Mouse (Mus musculus): ENCODE measurements around the gene 1700013G24Rik. TPM values are rescaled to one million over a fixed set of nuclear protein-coding genes. Genes with fewer than 3 reads are reported as not detected.
A peak's percentile ranks its signal among the peaks of the same experiment; 100 is the strongest.
"Not testable (repeated sequence)": the region's sequence is repeated elsewhere in the genome, so short reads cannot be mapped to it uniquely, and the experiment has no call there.

Gene 1700013G24Rik
- not detected in 2 replicates for polyA plus RNA-seq (2015; fragmentation: Nextera tagmentation; extraction: Ambion mirVana)

DNA sequence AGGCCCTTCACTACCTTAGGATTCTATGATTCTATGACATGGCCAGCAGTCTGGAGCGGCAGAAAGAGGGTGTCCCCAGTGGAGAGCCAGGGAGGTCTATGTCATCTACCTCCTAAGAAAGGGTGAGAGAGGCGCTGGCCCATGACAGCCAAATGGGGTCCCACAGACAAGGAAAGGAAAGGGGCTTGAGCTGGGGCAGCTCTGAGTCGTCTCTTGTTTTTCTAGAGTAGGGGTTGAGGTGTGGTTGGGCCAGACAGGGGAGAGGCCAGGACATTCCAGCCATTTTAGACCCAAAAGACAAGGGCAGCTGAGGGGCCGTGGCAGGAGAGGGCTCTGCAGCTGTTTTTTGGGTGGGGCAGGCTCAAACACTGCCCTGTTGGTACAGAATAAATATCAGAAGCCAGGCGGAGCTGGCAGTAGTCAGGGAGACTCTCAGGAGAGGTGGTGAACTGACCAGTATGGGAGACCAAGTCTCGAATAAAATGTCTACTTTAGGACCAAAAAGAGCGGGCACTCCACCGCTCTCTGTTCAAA is at the start of gene 1700013G24Rik:
Gene 1700013G24Rik, plus strand, starts transcription at position 51 of the 534 bp plus-strand sequence.
- Histone ChIP-seq H3K4me2 (ENCODE audit: low read depth, low read length) (no peak within 1 kb of the TSS), H3K9ac (ENCODE audit: low read depth, low read length) (no peak within 1 kb of the TSS), H3K27me3 (ENCODE audit: control insufficient read depth, insufficient read depth, low read depth, low read length) (no peaks in the 10 kb centered on the region), H3K9me3 (replicated peaks; ENCODE audit: control insufficient read depth, low read length) (no peaks in the 10 kb centered on the region), H3K4me3 (ENCODE audit: low read depth, low read length) (no peak within 1 kb of the TSS), H3K27ac (ENCODE audit: low read length) (no peak within 1 kb of the TSS), H3K4me1 (ENCODE audit: control insufficient read depth, low read depth, low read length) (peaks cover 22% of the 10 kb centered on the region), H3K36me3 (ENCODE audit: control insufficient read depth, insufficient read depth) (no peaks in the 10 kb centered on the region)
- no peak for ATAC-seq (ENCODE audit: low read depth)
- WGBS (ENCODE audit: insufficient replicate concordance) = 71% methylated on average over 8 of the region's 8 CpGs

DNA sequence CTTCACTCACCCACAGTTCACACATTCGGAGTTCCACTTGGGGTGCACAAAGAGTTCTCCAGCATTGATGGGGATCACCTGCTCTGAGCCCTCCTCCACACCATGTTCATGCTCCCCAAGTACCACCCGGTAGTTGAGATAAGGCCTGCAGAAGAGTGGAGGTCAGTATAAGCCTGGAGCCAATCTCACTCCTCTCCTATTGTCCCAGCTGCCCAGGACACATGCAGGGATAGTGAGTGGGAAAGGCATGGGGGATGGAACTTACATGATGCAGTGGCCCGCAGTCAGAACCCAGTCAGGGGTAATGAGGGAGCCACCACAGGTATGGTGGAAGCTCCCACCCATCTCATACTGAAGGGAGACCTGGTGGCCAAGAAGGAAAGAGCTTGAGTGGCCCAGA is 47.5 kb upstream of the 1700013G24Rik start:
- H3K4me1 ChIP-seq (ENCODE audit: control insufficient read depth, low read depth, low read length) = no peaks in the 10 kb centered on the region
- ATAC-seq (ENCODE audit: low read depth) = no peak
- no peaks in the 10 kb centered on the region for H3K9me3 ChIP-seq (replicated peaks; ENCODE audit: control insufficient read depth, low read length)
- H3K9ac ChIP-seq (ENCODE audit: low read depth, low read length) = no peak overlapping the region
- no peaks in the 10 kb centered on the region for H3K36me3 ChIP-seq (ENCODE audit: control insufficient read depth, insufficient read depth)
- H3K4me3 ChIP-seq (ENCODE audit: low read depth, low read length) = no peak overlapping the region
- no peak overlapping the region for H3K4me2 ChIP-seq (ENCODE audit: low read depth, low read length)
- no peaks in the 10 kb centered on the region for H3K27me3 ChIP-seq (ENCODE audit: control insufficient read depth, insufficient read depth, low read depth, low read length)
- WGBS (ENCODE audit: insufficient replicate concordance) = 63% methylated on average over 3 of the region's 3 CpGs
- H3K27ac ChIP-seq (ENCODE audit: low read length) = no peak overlapping the region

DNA sequence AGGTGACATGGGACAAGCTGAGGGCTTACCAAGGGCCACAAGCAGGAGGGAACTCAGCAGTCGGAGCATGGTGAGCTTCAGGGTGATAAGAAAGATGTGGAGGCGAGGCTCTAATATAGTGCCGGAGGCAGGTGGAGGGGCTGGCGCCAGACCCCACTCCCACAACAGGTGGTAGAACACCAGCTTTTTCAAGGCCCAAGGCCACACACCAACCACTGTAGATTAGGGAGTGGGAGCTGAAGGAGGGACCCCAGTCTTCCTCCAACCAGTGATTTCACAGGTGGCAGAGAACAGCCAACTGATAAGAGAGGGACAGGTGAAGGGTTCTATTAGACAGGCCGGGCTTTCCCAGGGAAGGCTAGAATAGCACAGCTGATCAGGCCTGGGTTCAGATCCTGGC is 43.4 kb upstream of the 1700013G24Rik start, which contains the start of gene Cela3a:
Gene Cela3a, minus strand, starts transcription at position 101 of the 400 bp plus-strand sequence.
- Histone ChIP-seq H3K9me3 (replicated peaks; ENCODE audit: control insufficient read depth, low read length) (no peaks in the 10 kb centered on the region), H3K4me2 (ENCODE audit: low read depth, low read length) (no peak within 1 kb of the TSS), H3K4me3 (ENCODE audit: low read depth, low read length) (no peak within 1 kb of the TSS), H3K9ac (ENCODE audit: low read depth, low read length) (no peak within 1 kb of the TSS), H3K27ac (ENCODE audit: low read length) (no peak within 1 kb of the TSS), H3K27me3 (ENCODE audit: control insufficient read depth, insufficient read depth, low read depth, low read length) (no peaks in the 10 kb centered on the region), H3K36me3 (ENCODE audit: control insufficient read depth, insufficient read depth) (no peaks in the 10 kb centered on the region), H3K4me1 (ENCODE audit: control insufficient read depth, low read depth, low read length) (no peaks in the 10 kb centered on the region)
- WGBS (ENCODE audit: insufficient replicate concordance) = 70% methylated on average over 5 of the region's 5 CpGs
- ATAC-seq (ENCODE audit: low read depth) = no peak

DNA sequence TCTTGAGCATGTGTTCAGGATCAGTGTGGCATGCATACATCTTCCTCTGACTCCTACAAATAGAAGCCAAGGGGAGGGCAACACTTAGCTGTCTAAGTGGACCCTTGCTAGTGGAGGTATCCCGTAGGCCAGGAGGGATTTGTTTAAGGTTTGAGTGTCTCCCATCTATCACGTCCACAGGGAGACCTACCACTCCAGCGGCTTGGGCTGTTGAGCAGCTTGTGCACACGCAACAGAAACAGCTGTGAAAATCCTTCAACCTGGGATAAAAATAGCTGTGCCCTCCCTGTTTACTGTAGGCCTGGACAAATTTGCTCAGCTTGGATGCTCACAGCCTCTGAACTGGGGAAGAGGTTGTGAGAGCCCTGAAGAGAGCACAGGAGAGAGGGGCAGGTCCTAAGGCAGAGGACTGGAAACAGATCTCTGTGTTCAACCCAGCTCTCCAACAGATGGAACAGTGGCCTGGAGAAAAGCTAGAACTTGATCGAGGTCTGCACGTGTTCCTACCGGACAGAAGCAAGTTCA is 40.8 kb upstream of the 1700013G24Rik start:
- H3K36me3 ChIP-seq (ENCODE audit: control insufficient read depth, insufficient read depth); H3K4me3 ChIP-seq (ENCODE audit: low read depth, low read length); H3K4me1 ChIP-seq (ENCODE audit: control insufficient read depth, low read depth, low read length); H3K9ac ChIP-seq (ENCODE audit: low read depth, low read length); H3K27me3 ChIP-seq (ENCODE audit: control insufficient read depth, insufficient read depth, low read depth, low read length); H3K27ac ChIP-seq (ENCODE audit: low read length); H3K4me2 ChIP-seq (ENCODE audit: low read depth, low read length); H3K9me3 ChIP-seq (replicated peaks; ENCODE audit: control insufficient read depth, low read length): not testable (repeated sequence)
- 55% methylated on average over 7 of the region's 7 CpGs for WGBS (ENCODE audit: insufficient replicate concordance)
- ATAC-seq (ENCODE audit: low read depth) = peak; percentile 84

DNA sequence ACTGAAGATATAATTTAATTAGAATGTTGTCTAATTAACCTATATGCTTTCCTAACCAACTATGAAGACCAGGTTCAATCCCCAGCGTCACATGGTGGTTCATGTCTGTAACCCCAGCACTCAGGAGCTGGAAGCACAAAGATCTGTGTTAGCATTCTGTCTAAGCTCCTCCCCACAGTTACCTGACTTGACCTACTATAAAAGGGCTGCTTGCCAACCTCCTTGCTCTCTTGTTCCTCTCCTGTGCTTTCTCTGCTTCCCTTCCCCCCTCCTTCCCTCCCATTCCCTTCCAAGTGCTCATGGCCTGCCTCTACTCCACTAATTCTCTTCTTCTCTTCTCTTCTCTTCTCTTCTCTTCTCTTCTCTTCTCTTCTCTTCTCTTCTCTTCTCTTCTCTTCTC is 38.1 kb upstream of the 1700013G24Rik start:
- 59% methylated on average over 1 of the region's 1 CpGs for WGBS (ENCODE audit: insufficient replicate concordance)
- H3K4me1 ChIP-seq (ENCODE audit: control insufficient read depth, low read depth, low read length) = no peaks in the 10 kb centered on the region
- no peak overlapping the region for H3K4me3 ChIP-seq (ENCODE audit: low read depth, low read length)
- H3K9me3 ChIP-seq (replicated peaks; ENCODE audit: control insufficient read depth, low read length) = no peaks in the 10 kb centered on the region
- no peak overlapping the region for H3K4me2 ChIP-seq (ENCODE audit: low read depth, low read length)
- H3K9ac ChIP-seq (ENCODE audit: low read depth, low read length) = no peak overlapping the region
- no peaks in the 10 kb centered on the region for H3K27me3 ChIP-seq (ENCODE audit: control insufficient read depth, insufficient read depth, low read depth, low read length)
- H3K36me3 ChIP-seq (ENCODE audit: control insufficient read depth, insufficient read depth) = no peaks in the 10 kb centered on the region
- H3K27ac ChIP-seq (ENCODE audit: low read length) = no peak overlapping the region
- no peak for ATAC-seq (ENCODE audit: low read depth)

DNA sequence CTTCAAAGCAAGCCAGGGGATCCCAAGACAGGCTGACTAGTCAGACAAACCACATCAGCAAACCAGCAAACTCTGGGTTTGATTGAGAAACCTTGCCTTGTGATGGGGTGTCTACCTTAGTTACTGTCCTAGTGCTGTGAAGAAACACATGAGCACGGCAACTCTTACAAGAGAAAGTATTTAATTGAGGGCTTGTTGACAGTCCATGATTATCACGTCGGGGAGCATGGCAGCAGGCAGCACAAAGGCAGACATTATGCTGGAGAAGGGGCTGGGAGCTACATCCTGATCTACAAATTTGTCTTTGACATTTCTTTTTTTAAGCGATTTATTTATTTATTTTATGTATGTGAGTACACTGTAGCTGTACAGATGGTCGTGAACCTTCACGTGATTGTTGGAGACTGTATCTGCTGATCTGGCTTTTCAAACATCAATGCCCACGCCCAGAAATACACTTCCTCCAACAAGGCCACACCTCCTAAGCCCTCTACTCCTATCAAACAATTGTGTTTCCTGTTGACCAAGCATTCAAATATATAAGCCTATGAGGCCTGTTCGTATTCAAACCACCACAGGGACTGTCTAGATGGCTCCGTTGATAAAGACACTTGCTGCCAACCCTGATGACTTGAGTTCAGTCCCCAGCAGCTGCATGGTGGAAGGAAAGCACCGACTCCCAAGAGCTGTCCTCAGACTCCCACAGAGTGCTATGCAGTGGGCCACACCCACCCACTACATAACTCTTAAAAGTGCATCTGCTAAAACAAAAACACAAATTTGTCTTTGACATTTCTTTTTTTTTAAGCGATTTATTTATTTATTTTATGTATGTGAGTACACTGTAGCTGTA is 35.1 kb upstream of the 1700013G24Rik start:
- H3K4me1 ChIP-seq (ENCODE audit: control insufficient read depth, low read depth, low read length) = no peaks in the 10 kb centered on the region
- no peak overlapping the region for H3K4me2 ChIP-seq (ENCODE audit: low read depth, low read length)
- no peak for ATAC-seq (ENCODE audit: low read depth)
- H3K9ac ChIP-seq (ENCODE audit: low read depth, low read length) = no peak overlapping the region
- no peak overlapping the region for H3K4me3 ChIP-seq (ENCODE audit: low read depth, low read length)
- no peak overlapping the region for H3K27ac ChIP-seq (ENCODE audit: low read length)
- WGBS (ENCODE audit: insufficient replicate concordance) = 34% methylated on average over 11 of the region's 11 CpGs
- no peaks in the 10 kb centered on the region for H3K36me3 ChIP-seq (ENCODE audit: control insufficient read depth, insufficient read depth)
- H3K9me3 ChIP-seq (replicated peaks; ENCODE audit: control insufficient read depth, low read length) = no peaks in the 10 kb centered on the region
- H3K27me3 ChIP-seq (ENCODE audit: control insufficient read depth, insufficient read depth, low read depth, low read length) = no peaks in the 10 kb centered on the region

DNA sequence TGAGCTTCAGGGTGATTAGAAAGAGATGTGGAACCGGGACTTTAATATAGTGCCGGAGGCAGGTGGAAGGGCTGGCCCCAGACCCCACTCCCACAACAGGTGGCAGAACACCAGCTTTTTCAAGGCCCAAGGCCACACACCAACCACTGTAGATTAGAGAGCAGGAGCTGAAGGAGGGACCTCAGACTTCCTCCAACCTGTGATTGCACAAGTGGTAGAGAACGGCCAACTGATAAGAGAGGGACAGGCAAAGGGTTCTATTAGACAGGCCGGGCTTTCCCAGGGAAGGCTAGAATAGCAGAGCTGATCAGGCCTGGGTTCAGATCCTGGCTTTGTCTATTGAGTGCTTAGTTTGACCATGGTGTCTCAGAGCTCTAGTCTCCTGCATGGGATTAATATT is 22.6 kb upstream of the 1700013G24Rik start, which contains the start of gene Cela3b:
Gene Cela3b, minus strand, starts transcription at position 39 of the 400 bp plus-strand sequence.
- Histone ChIP-seq H3K27me3 (ENCODE audit: control insufficient read depth, insufficient read depth, low read depth, low read length) (no peaks in the 10 kb centered on the region), H3K36me3 (ENCODE audit: control insufficient read depth, insufficient read depth) (no peaks in the 10 kb centered on the region), H3K4me2 (ENCODE audit: low read depth, low read length) (no peak within 1 kb of the TSS), H3K9me3 (replicated peaks; ENCODE audit: control insufficient read depth, low read length) (no peaks in the 10 kb centered on the region), H3K27ac (ENCODE audit: low read length) (no peak within 1 kb of the TSS), H3K9ac (ENCODE audit: low read depth, low read length) (no peak within 1 kb of the TSS), H3K4me3 (ENCODE audit: low read depth, low read length) (no peak within 1 kb of the TSS), H3K4me1 (ENCODE audit: control insufficient read depth, low read depth, low read length) (no peaks in the 10 kb centered on the region)
- ATAC-seq (ENCODE audit: low read depth) = peak; percentile 43; the same call in 1 of the 2 replicates
- 23% methylated on average over 4 of the region's 4 CpGs for WGBS (ENCODE audit: insufficient replicate concordance)

DNA sequence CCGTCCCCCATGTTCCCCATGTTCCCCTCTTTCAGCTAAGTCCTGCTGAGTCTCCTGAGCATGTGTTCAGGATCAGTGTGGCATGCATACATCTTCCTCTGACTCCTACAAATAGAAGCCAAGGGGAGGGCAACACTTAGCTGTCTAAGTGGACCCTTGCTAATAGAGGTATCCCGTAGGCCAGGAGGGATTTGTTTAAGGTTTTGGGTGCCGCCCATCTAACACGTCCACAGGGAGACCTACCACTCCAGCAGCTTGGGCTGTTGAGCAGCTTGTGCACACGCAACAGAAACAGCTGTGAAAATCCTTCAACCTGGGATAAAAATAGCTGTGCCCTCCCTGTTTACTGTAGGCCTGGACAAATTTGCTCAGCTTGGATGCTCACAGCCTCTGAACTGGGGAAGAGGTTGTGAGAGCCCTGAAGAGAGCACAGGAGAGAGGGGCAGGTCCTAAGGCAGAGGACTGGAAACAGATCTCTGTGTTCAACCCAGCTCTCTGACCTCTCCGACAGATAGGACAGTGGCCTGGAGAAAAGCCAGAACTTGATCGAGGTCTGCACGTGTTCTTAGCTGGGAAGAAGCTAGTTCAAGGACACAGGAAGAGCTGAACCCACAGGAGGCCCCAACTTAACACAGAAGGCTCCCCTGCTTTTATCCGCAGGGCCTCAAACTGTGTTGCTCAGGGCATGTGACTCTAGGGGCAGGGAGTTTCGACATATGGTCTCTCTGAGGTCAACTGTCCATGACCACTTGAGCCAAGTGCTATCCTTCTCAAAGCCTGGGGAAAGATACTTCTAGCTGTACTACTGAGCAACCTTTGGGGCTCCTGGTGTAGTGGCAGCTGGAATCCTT is 20.2 kb upstream of the 1700013G24Rik start:
- H3K4me3 ChIP-seq (ENCODE audit: low read depth, low read length); H3K4me2 ChIP-seq (ENCODE audit: low read depth, low read length); H3K36me3 ChIP-seq (ENCODE audit: control insufficient read depth, insufficient read depth); H3K27me3 ChIP-seq (ENCODE audit: control insufficient read depth, insufficient read depth, low read depth, low read length); H3K9me3 ChIP-seq (replicated peaks; ENCODE audit: control insufficient read depth, low read length); H3K4me1 ChIP-seq (ENCODE audit: control insufficient read depth, low read depth, low read length); H3K9ac ChIP-seq (ENCODE audit: low read depth, low read length): not testable (repeated sequence)
- H3K27ac ChIP-seq (ENCODE audit: low read length) = peak overlapping the region; percentile 37
- ATAC-seq (ENCODE audit: low read depth) = peak; percentile 85
- 44% methylated on average over 10 of the region's 10 CpGs for WGBS (ENCODE audit: insufficient replicate concordance)

All from liver, embryonic 16.5 days (tissue).